Mouse (Mus musculus): ENCODE measurements around the gene Csdc2. TPM values are rescaled to one million over a fixed set of nuclear protein-coding genes. Genes with fewer than 3 reads are reported as not detected.

The Csdc2 gene
- polyA plus RNA-seq, 1 experiment from 2014 or later: 0.59 TPM

DNA sequence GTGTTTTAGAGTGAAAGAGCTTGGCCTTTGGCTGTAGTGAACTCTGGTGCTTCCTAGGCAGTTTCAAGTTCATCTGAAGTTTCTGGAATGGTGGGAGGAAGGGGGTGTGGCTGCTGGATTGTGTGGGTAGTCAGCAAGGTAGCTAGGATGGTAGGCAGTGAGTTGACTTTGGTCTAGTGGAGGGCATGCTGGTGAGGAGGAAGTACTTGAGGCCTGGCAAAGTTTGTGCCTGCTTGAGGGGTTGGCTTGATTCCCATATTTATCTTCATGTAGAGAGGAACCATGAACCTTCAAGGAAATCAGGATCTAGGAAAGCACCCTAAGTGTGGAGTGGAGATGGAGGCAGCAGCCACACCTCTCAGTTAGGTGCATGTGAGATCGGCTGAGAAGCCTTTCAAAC is 42.6 kb upstream of the Csdc2 start:
- Histone ChIP-seq H3K4me2 (ENCODE audit: low read depth, low read length) (no peak overlapping the region), H3K4me1 (ENCODE audit: insufficient read depth) (peaks cover 30% of the 10 kb centered on the region), H3K27me3 (ENCODE audit: insufficient read depth, low read length) (no peaks in the 10 kb centered on the region), H3K9ac (replicated peaks) (no peak overlapping the region), H3K9me3 (ENCODE audit: low read length) (no peaks in the 10 kb centered on the region), H3K36me3 (replicated peaks; ENCODE audit: insufficient read depth, low read length) (peaks cover 54% of the 10 kb centered on the region), H3K4me3 (ENCODE audit: low read depth, low read length) (no peak overlapping the region), H3K27ac (ENCODE audit: low read depth) (no peak overlapping the region)
- TF ChIP-seq EP300 (IDR thresholded peaks at IDR 0.05; ENCODE audit: low read depth) (no peak), CTCF (IDR thresholded peaks at IDR 0.05; ENCODE audit: low read depth) (no peak)
- DNase-seq (no peak), ATAC-seq (no peak)
- 69% methylated on average over 1 of the region's 1 CpGs for WGBS (ENCODE audit: insufficient replicate concordance)

DNA sequence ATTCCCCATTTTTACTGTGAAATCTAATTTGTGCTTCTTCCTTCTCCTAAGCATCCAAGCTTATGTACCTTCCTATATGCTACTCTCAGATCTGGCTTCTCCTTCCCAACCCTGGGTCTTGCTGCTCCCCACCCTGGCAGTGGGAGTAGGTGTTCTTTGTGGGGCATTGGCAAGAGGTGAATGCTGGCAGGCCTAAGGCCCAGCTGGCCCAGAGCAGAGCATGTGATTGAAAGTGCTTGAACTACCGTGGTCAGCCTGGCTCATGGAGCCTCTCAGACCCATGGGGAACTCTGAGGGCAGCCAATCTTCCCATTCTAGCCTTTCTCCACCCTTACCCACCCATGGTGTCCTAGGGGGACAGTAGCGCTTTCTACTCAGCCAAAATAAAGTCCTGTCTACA is 40.2 kb upstream of the Csdc2 start:
- ATAC-seq (no peak), DNase-seq (no peak)
- no peak for TF ChIP-seq CTCF (IDR thresholded peaks at IDR 0.05; ENCODE audit: low read depth)
- no peak for TF ChIP-seq EP300 (IDR thresholded peaks at IDR 0.05; ENCODE audit: low read depth)
- Histone ChIP-seq H3K4me1 (ENCODE audit: insufficient read depth) (peaks cover 27% of the 10 kb centered on the region), H3K27me3 (ENCODE audit: insufficient read depth, low read length) (no peaks in the 10 kb centered on the region), H3K9me3 (ENCODE audit: low read length) (no peaks in the 10 kb centered on the region), H3K27ac (ENCODE audit: low read depth) (peak overlapping the region; percentile 20; the same call in 1 of the 2 replicates), H3K4me2 (ENCODE audit: low read depth, low read length) (no peak overlapping the region), H3K4me3 (ENCODE audit: low read depth, low read length) (no peak overlapping the region), H3K9ac (replicated peaks) (no peak overlapping the region; the same call in 1 of the 2 replicates), H3K36me3 (replicated peaks; ENCODE audit: insufficient read depth, low read length) (peaks cover 45% of the 10 kb centered on the region)
- 90% methylated on average over 2 of the region's 2 CpGs for WGBS (ENCODE audit: insufficient replicate concordance)

DNA sequence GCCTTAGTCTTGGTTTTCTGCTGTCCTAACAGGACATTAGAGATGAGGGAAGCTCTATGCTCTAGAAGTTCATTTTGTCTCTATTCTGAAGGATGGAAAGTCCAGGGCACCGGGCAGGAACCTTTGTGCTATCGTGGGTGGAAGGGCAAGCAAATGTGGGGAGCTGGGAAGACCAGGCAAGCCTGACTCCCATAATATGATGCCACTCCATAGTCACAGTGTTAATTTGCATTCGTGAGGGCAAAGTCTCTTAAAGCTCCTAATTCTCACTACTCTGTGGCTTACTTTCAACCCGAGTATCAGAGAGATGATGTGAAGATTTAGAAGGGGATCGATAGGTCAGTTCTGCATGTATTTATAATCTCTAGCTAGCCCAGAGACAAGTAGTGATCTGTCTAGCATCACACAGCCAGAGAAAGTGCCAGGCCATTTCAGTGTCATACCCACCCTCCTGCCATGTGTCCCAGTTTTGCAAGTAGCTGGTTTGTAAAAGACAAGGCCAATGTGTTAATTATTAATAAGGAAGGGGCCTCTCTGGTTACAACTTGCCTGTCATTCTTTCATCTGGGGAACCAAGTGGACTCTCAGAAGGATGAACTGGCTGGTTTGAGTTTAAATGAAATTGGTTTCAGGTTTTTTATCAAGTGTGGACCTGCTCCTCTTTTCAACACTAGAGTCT is 38.8 kb upstream of the Csdc2 start:
- Histone ChIP-seq H3K9ac (replicated peaks) (no peak overlapping the region), H3K27me3 (ENCODE audit: insufficient read depth, low read length) (no peaks in the 10 kb centered on the region), H3K4me1 (ENCODE audit: insufficient read depth) (peaks cover 14% of the 10 kb centered on the region), H3K27ac (ENCODE audit: low read depth) (peak overlapping the region; percentile 55; the same call in 1 of the 2 replicates), H3K9me3 (ENCODE audit: low read length) (no peaks in the 10 kb centered on the region), H3K4me3 (ENCODE audit: low read depth, low read length) (no peak overlapping the region), H3K36me3 (replicated peaks; ENCODE audit: insufficient read depth, low read length) (peaks cover 47% of the 10 kb centered on the region), H3K4me2 (ENCODE audit: low read depth, low read length) (no peak overlapping the region; the same call in 1 of the 2 replicates)
- 67% methylated on average over 5 of the region's 5 CpGs for WGBS (ENCODE audit: insufficient replicate concordance)
- no peak for TF ChIP-seq EP300 (IDR thresholded peaks at IDR 0.05; ENCODE audit: low read depth)
- no peak for TF ChIP-seq CTCF (IDR thresholded peaks at IDR 0.05; ENCODE audit: low read depth)
- ATAC-seq (peak; percentile 79), DNase-seq (no peak)

- H3K4me2 ChIP-seq (ENCODE audit: low read depth, low read length): no peak overlapping the region
- H3K9me3 ChIP-seq (ENCODE audit: low read length): no peaks in the 10 kb centered on the region
- WGBS (ENCODE audit: insufficient replicate concordance): 83% methylated on average over 2 of the region's 2 CpGs
- H3K36me3 ChIP-seq (replicated peaks; ENCODE audit: insufficient read depth, low read length): peaks cover 56% of the 10 kb centered on the region
- no peak for DNase-seq
- no peak for ATAC-seq
- peaks cover 14% of the 10 kb centered on the region for H3K4me1 ChIP-seq (ENCODE audit: insufficient read depth)
- no peak overlapping the region for H3K4me3 ChIP-seq (ENCODE audit: low read depth, low read length)
- no peaks in the 10 kb centered on the region for H3K27me3 ChIP-seq (ENCODE audit: insufficient read depth, low read length)
- no peak overlapping the region for H3K9ac ChIP-seq (replicated peaks)
- H3K27ac ChIP-seq (ENCODE audit: low read depth): peak overlapping the region; percentile 55
- TF ChIP-seq CTCF (IDR thresholded peaks at IDR 0.05; ENCODE audit: low read depth) (no peak), EP300 (IDR thresholded peaks at IDR 0.05; ENCODE audit: low read depth) (no peak)
These were observed 37.8 kb upstream of the Csdc2 start for GRCm38 (mm10) chr15:81898751-81899150.

GRCm38 (mm10) chr15:81904939-81905338 is 31.6 kb upstream of the Csdc2 start:
- Histone ChIP-seq H3K4me3 (ENCODE audit: low read depth, low read length) (no peak overlapping the region), H3K4me1 (ENCODE audit: insufficient read depth) (no peaks in the 10 kb centered on the region), H3K4me2 (ENCODE audit: low read depth, low read length) (no peak overlapping the region), H3K27ac (ENCODE audit: low read depth) (no peak overlapping the region), H3K9me3 (ENCODE audit: low read length) (no peaks in the 10 kb centered on the region), H3K36me3 (replicated peaks; ENCODE audit: insufficient read depth, low read length) (peaks cover 72% of the 10 kb centered on the region), H3K9ac (replicated peaks) (no peak overlapping the region), H3K27me3 (ENCODE audit: insufficient read depth, low read length) (no peaks in the 10 kb centered on the region)
- 34% methylated on average over 2 of the region's 2 CpGs for WGBS (ENCODE audit: insufficient replicate concordance)
- peak; percentile 33; the same call in 1 of the 2 replicates for ATAC-seq
- TF ChIP-seq CTCF (IDR thresholded peaks at IDR 0.05; ENCODE audit: low read depth) (peak; percentile 87), EP300 (IDR thresholded peaks at IDR 0.05; ENCODE audit: low read depth) (no peak)
- DNase-seq: peak; percentile 84

- Histone ChIP-seq H3K27me3 (ENCODE audit: insufficient read depth, low read length) (no peaks in the 10 kb centered on the region), H3K27ac (ENCODE audit: low read depth) (no peak overlapping the region), H3K9ac (replicated peaks) (no peak overlapping the region), H3K4me2 (ENCODE audit: low read depth, low read length) (no peak overlapping the region), H3K4me3 (ENCODE audit: low read depth, low read length) (no peak overlapping the region), H3K9me3 (ENCODE audit: low read length) (no peaks in the 10 kb centered on the region), H3K36me3 (replicated peaks; ENCODE audit: insufficient read depth, low read length) (peaks cover 73% of the 10 kb centered on the region), H3K4me1 (ENCODE audit: insufficient read depth) (no peaks in the 10 kb centered on the region)
- DNase-seq: no peak
- no peak for TF ChIP-seq CTCF (IDR thresholded peaks at IDR 0.05; ENCODE audit: low read depth)
- TF ChIP-seq EP300 (IDR thresholded peaks at IDR 0.05; ENCODE audit: low read depth): no peak
- no peak for ATAC-seq
- WGBS (ENCODE audit: insufficient replicate concordance): 85% methylated on average over 8 of the region's 8 CpGs
These were observed 28.6 kb upstream of the Csdc2 start for GRCm38 (mm10) chr15:81907953-81908352.
